Mouse (Mus musculus): ENCODE data around the gene Dmwd.

DNA sequence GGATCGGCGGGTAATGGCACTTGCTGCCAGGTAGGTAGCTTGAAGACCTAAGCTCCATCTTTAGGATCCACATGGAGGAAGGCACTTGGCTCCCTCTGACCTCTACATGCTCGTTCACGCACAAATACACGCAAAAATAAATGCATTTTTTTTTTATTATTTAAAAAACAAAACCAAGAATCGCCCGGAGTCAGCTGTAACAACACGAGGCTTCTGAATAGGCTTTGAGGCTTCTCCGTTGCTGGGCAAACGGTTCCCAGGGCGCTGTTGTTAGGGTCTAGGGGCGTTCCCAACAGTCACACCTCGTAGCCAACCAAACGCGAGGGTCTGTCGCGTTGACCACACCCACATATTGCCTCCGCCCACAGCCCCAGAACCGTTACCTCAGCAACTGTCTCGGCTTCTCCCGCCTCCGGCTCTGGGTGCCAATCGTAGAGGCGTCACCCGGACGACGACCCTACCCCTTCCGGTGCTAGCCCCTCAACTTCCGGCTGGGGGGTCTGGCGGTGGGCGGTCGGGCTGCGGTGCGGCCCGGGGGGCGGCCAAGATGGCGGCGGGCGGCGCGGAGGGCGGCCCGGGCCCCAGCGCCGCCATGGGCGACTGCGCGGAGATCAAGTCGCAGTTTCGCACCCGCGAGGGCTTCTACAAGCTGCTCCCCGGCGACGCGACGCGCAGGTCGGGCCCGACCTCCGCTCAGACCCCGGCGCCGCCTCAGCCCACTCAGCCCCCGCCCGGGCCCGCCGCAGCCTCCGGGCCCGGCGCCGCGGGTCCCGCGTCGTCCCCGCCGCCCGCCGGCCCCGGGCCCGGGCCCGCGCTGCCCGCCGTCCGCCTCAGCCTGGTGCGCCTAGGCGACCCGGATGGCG, at the start of gene Dmwd:
- TF ChIP-seq CTCF (IDR thresholded peaks at IDR 0.05; ENCODE audit: borderline replicate concordance, insufficient read depth, low read depth, low read length) (no peak), POLR2A (IDR thresholded peaks at IDR 0.05; ENCODE audit: borderline replicate concordance, insufficient read depth, low read length) (peak; percentile 36; the same call in 1 of the 2 replicates)

Measured in cerebellum, adult 2 months (tissue).